Mouse (Mus musculus) testis, adult 2 months (tissue): ENCODE results near the gene Dis3l2.

Source experiments
- CTCF ChIP-seq: fragments of 200-500 bp; IDR thresholded peaks from 2 replicates; pipeline ENCODE4 v1.5.1; 2012; ENCODE audit warnings: low read depth, mild to moderate bottlenecking, inconsistent platforms, low read length, moderate library complexity; ENCODE audit not compliant: control insufficient read depth, insufficient read depth, insufficient replicate concordance
- POLR2A ChIP-seq: fragments of 200-500 bp; IDR thresholded peaks from 2 replicates; pipeline ENCODE4 v1.6.1; 2012; ENCODE audit warnings: low read depth, mild to moderate bottlenecking, inconsistent platforms, low read length, moderate library complexity; ENCODE audit not compliant: control insufficient read depth

- no peak for TF ChIP-seq CTCF
- TF ChIP-seq POLR2A = no peak
Observed at GRCm38 (mm10) chr1:86914697-86915096, 211.1 kb downstream of the Dis3l2 start.
